In the genomic region with DNA sequence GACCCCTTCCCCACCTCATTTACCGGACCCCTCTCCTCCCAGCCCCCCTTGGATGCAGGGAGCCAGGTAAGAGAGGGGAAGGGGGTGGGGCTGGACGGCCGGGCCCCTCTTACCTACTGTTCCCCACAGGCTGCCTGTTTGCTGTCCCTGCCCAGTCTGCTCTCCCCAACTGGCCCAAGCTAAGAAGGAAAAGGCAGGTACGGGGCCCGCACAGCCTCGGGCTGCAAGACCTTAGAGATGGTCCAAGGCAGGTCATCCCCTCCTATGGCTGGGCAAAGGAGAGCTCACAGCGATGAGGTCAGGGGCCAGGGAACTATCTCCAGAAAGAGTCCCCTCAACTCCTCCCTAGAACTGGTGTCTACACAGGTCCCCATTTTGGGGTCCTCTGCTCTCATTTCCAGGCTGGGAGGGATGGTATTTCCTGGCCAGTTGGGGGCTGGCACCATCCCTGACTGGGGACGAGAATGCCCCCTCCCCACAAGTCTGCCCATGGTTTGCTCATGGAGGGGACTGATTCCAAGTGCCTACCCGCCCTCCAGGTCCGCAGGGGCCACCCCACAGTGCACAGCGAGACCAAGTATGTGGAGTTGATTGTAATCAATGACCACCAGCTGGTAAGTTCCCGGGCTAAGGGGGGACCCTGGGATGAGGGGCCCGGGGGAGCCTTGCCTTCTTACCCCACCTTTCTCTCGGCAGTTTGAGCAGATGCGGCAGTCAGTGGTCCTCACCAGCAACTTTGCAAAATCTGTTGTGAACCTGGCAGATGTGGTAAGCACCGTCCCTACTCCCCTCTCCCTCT, we compare ENCODE assay signal across 13 mouse cellular contexts. TPM values are rescaled to one million over a fixed set of nuclear protein-coding genes. Genes with fewer than 3 reads are reported as not detected.
A peak's percentile ranks its signal among the peaks of the same experiment; 100 is the strongest.
DNase-seq lines count a peak whose midpoint lies in the region; ATAC-seq and TF ChIP-seq lines count a peak whose summit lies in the region.
"Had no signal": no experiment of that assay in that cellular context is flagged by ENCODE, and none has a peak within 500 bp of the region (broad histone marks: within the 10 kb centered on the region; RNA-seq: fewer than 3 reads in every experiment).

No protein-coding gene starts in this region.

- peaks cover 40% of the 10 kb centered on the region for H3K4me1 ChIP-seq in heart, embryonic 12.5 days (replicated peaks)
- H3K4me1 ChIP-seq in hindbrain, embryonic 13.5 days (replicated peaks) = peaks cover 73% of the 10 kb centered on the region
- peaks cover 59% of the 10 kb centered on the region for H3K4me1 ChIP-seq in midbrain, embryonic 12.5 days
- H3K4me1 ChIP-seq in lung, adult 2 months (ENCODE audit: control insufficient read depth, insufficient read depth, low read length) = no peaks in the 10 kb centered on the region
- no peaks in the 10 kb centered on the region for H3K4me1 ChIP-seq in stomach, postnatal 0 days (replicated peaks; ENCODE audit: control insufficient read depth, insufficient read depth)

- H3K4me3 ChIP-seq in heart, embryonic 12.5 days = no peak overlapping the region
- no peak overlapping the region for H3K4me3 ChIP-seq in hindbrain, embryonic 13.5 days
- H3K4me3 ChIP-seq in midbrain, embryonic 12.5 days = peak overlapping the region; percentile 8; the same call in 1 of the 2 replicates
- no peak overlapping the region for H3K4me3 ChIP-seq in lung, adult 2 months (replicated peaks; ENCODE audit: extremely low read depth, low read depth, low read length)
- no peak overlapping the region for H3K4me3 ChIP-seq in stomach, postnatal 0 days (ENCODE audit: low read depth, low read length)

- no peak for TF ChIP-seq CTCF in lung, adult 2 months (IDR thresholded peaks at IDR 0.05; ENCODE audit: insufficient read depth, low read length)
- TF ChIP-seq CTCF in stomach, postnatal 0 days (IDR thresholded peaks at IDR 0.05; ENCODE audit: low read depth) = no peak

- no peak for TF ChIP-seq EP300 in stomach, postnatal 0 days (optimal IDR thresholded peaks at IDR 0.05)

- peaks cover 23% of the 10 kb centered on the region for H3K27me3 ChIP-seq in heart, embryonic 12.5 days (replicated peaks)
- no peaks in the 10 kb centered on the region for H3K27me3 ChIP-seq in hindbrain, embryonic 13.5 days
- peaks cover 24% of the 10 kb centered on the region for H3K27me3 ChIP-seq in midbrain, embryonic 12.5 days
- H3K27me3 ChIP-seq in stomach, postnatal 0 days (ENCODE audit: control insufficient read depth, insufficient read depth, low read length) = no peaks in the 10 kb centered on the region

- no peak for ATAC-seq in heart, embryonic 12.5 days (ENCODE audit: insufficient number of reproducible peaks, low FRiP score)
- no peak for ATAC-seq in hindbrain, embryonic 13.5 days (ENCODE audit: low FRiP score)
- ATAC-seq in midbrain, embryonic 12.5 days (ENCODE audit: low FRiP score, low read depth) = no peak
- ATAC-seq in stomach, postnatal 0 days (ENCODE audit: low FRiP score, low TSS enrichment) = no peak

- no peaks in the 10 kb centered on the region for H3K9me3 ChIP-seq in heart, embryonic 12.5 days (replicated peaks)
- no peaks in the 10 kb centered on the region for H3K9me3 ChIP-seq in hindbrain, embryonic 13.5 days
- no peaks in the 10 kb centered on the region for H3K9me3 ChIP-seq in midbrain, embryonic 12.5 days
- no peaks in the 10 kb centered on the region for H3K9me3 ChIP-seq in stomach, postnatal 0 days (ENCODE audit: control insufficient read depth, low read length)
- H3K9me3 ChIP-seq: G1E had no signal

- H3K9ac ChIP-seq in heart, embryonic 12.5 days = no peak overlapping the region
- peak overlapping the region; percentile 46; the same call in 1 of the 2 replicates for H3K9ac ChIP-seq in hindbrain, embryonic 13.5 days
- peak overlapping the region; percentile 49; the same call in 1 of the 2 replicates for H3K9ac ChIP-seq in midbrain, embryonic 12.5 days (replicated peaks)
- H3K9ac ChIP-seq in stomach, postnatal 0 days (ENCODE audit: low read length) = no peak overlapping the region
- H3K9ac ChIP-seq: lung, embryonic 14.5 days had no signal

- peak; percentile 73 for DNase-seq in heart, adult 11 months
- DNase-seq in cerebellum, adult 9-11 months = peak; percentile 67
- DNase-seq in lung, adult 2 months = no peak
- DNase-seq in layer of hippocampus, postnatal 14 days (ENCODE audit: low spot score in 2 of 2) = no peak
- no peak for DNase-seq in stomach, postnatal 0 days (ENCODE audit: low spot score)
- DNase-seq: adrenal gland, postnatal 14 days; liver; lung, embryonic 14.5 days had no signal

- no peak for TF ChIP-seq POLR2A in lung, adult 2 months (IDR thresholded peaks at IDR 0.05; ENCODE audit: borderline replicate concordance, extremely low read depth, low read depth, low read length)

- peaks cover 6% of the 10 kb centered on the region; the same call in 1 of the 2 replicates for H3K36me3 ChIP-seq in heart, embryonic 12.5 days
- H3K36me3 ChIP-seq in hindbrain, embryonic 13.5 days = peaks cover 12% of the 10 kb centered on the region
- peaks cover 8% of the 10 kb centered on the region; the same call in 1 of the 2 replicates for H3K36me3 ChIP-seq in midbrain, embryonic 12.5 days
- no peaks in the 10 kb centered on the region for H3K36me3 ChIP-seq in stomach, postnatal 0 days (ENCODE audit: control insufficient read depth, insufficient read depth, low read length)
- H3K36me3 ChIP-seq: G1E had no signal

- H3K4me2 ChIP-seq in heart, embryonic 12.5 days = no peak overlapping the region
- 0 out of 2 replicates have a peak overlapping the region, but pooled peaks have one; percentile 8 for H3K4me2 ChIP-seq in hindbrain, embryonic 13.5 days
- peak overlapping the region; percentile 36 for H3K4me2 ChIP-seq in midbrain, embryonic 12.5 days (replicated peaks)
- no peak overlapping the region for H3K4me2 ChIP-seq in stomach, postnatal 0 days (replicated peaks; ENCODE audit: low read depth)
- H3K4me2 ChIP-seq: lung, embryonic 14.5 days had no signal

- no peak overlapping the region for H3K27ac ChIP-seq in heart, embryonic 12.5 days (ENCODE audit: poor library complexity, severe bottlenecking)
- H3K27ac ChIP-seq in hindbrain, embryonic 13.5 days = peak overlapping the region; percentile 62; the same call in 1 of the 2 replicates
- peak overlapping the region; percentile 90 for H3K27ac ChIP-seq in midbrain, embryonic 12.5 days (replicated peaks)
- H3K27ac ChIP-seq in stomach, postnatal 0 days (replicated peaks) = no peak overlapping the region

- WGBS in heart, embryonic 12.5 days = 24% methylated on average over 16 of the region's 16 CpGs
- 25% methylated on average over 16 of the region's 16 CpGs for WGBS in hindbrain, embryonic 13.5 days
- WGBS in midbrain, embryonic 12.5 days = 20% methylated on average over 16 of the region's 16 CpGs
- WGBS in lung, adult 2 months = 36% methylated on average over 16 of the region's 16 CpGs
- 34% methylated on average over 16 of the region's 16 CpGs for WGBS in stomach, postnatal 0 days

RNA-seq across cellular contexts. Expression of gene Adam11, which starts 10.9 kb away (rescaled TPM):
- 9.1 and 10.0 TPM in 2 replicates for polyA plus RNA-seq in heart, embryonic 12.5 days (2016; fragmentation: Nextera tagmentation; extraction: Ambion mirVana)
- polyA plus RNA-seq in hindbrain, embryonic 13.5 days (2015; fragmentation: Nextera tagmentation; extraction: Ambion mirVana) = 27.6 and 35.7 TPM in 2 replicates
- 24.1 and 28.8 TPM in 2 replicates for polyA plus RNA-seq in midbrain, embryonic 12.5 days (2016; fragmentation: Nextera tagmentation; extraction: Ambion mirVana)
- polyA plus RNA-seq in lung, adult 2 months (2012; rRNA removed) = 3.3 and 3.6 TPM in 2 replicates
- 100 to 1,000 TPM; 186 to 207 TPM for total RNA-seq in layer of hippocampus, postnatal 14 days (2021)
- polyA plus RNA-seq in stomach, postnatal 0 days (2015; fragmentation: Nextera tagmentation; extraction: Ambion mirVana) = 1.8 and 2.0 TPM in 2 replicates
- polyA plus RNA-seq: G1E had no signal

RNA-seq across cellular contexts. Expression of gene Gjc1, which starts 47.4 kb away (rescaled TPM):
- polyA plus RNA-seq in heart, embryonic 12.5 days (2016; fragmentation: Nextera tagmentation; extraction: Ambion mirVana) = 69.9 and 72.1 TPM in 2 replicates
- 43.8 and 44.8 TPM in 2 replicates for polyA plus RNA-seq in hindbrain, embryonic 13.5 days (2015; fragmentation: Nextera tagmentation; extraction: Ambion mirVana)
- 79.0 and 87.1 TPM in 2 replicates for polyA plus RNA-seq in midbrain, embryonic 12.5 days (2016; fragmentation: Nextera tagmentation; extraction: Ambion mirVana)
- polyA plus RNA-seq in lung, adult 2 months (2012; rRNA removed) = 9.1 and 14.8 TPM in 2 replicates
- 10 to 100 TPM; 10.3 to 12.9 TPM for total RNA-seq in layer of hippocampus, postnatal 14 days (2021)
- polyA plus RNA-seq in stomach, postnatal 0 days (2015; fragmentation: Nextera tagmentation; extraction: Ambion mirVana) = 18.1 and 21.1 TPM in 2 replicates
- total RNA-seq: megakaryocyte progenitor cell, adult 5-6 weeks had no signal
- polyA plus RNA-seq: G1E had no signal

Comparison
In these comparisons a context has a peak if more than half of its experiments do, and no peak if none do; other contexts are left out.
1. DNase-seq: peak in heart, adult 11 months (single experiment) and cerebellum, adult 9-11 months (single experiment); none in lung, adult 2 months (single experiment), layer of hippocampus, postnatal 14 days (0 of 2) and stomach, postnatal 0 days (single experiment).
2. H3K27ac ChIP-seq: peak in hindbrain, embryonic 13.5 days (single experiment) and midbrain, embryonic 12.5 days (single experiment); none in heart, embryonic 12.5 days (single experiment) and stomach, postnatal 0 days (single experiment).
3. H3K4me2 ChIP-seq: peak in hindbrain, embryonic 13.5 days (single experiment) and midbrain, embryonic 12.5 days (single experiment); none in heart, embryonic 12.5 days (single experiment) and stomach, postnatal 0 days (single experiment).
4. H3K9ac ChIP-seq: peak in hindbrain, embryonic 13.5 days (single experiment) and midbrain, embryonic 12.5 days (single experiment); none in heart, embryonic 12.5 days (single experiment) and stomach, postnatal 0 days (single experiment).